Mouse (Mus musculus) erythroblast, embryonic 14.5 days (primary cell): ENCODE data around the gene Knl1.

ENCODE experiments used
- GATA1 ChIP-seq: IDR thresholded peaks from 2 replicates; pipeline ENCODE4 v1.6.1; 2012; ENCODE audit warnings: low read length, inconsistent platforms, mixed read lengths
- TAL1 ChIP-seq: IDR thresholded peaks from 3 replicates; pipeline ENCODE4 v1.6.1; 2012; ENCODE audit warnings: low read length, inconsistent platforms, mixed read lengths

GRCm38 (mm10) chr2:119034656-119035396 is 12.1 kb upstream of the Knl1 start, which contains the start of gene Rpusd2:
- TF ChIP-seq GATA1 (no peak), TAL1 (no peak)
